Mouse (Mus musculus) T-cell, adult 66 days (primary cell): ENCODE results near the gene Tcp10a. TPM values are rescaled to one million over a fixed set of nuclear protein-coding genes. Genes with fewer than 3 reads are reported as not detected.

Experiments
- total RNA-seq, 2 experiments: library from RNA; stranded (reverse); gene quantifications; 3 replicates in 1 of 2; 4 replicates in 1 of 2; pipeline ENCODE4 v1.2.4; 2023

The Tcp10a gene
- total RNA-seq: under 1 TPM in 1 of 2 experiments, not detected in 1; 0.44 TPM

DNA sequence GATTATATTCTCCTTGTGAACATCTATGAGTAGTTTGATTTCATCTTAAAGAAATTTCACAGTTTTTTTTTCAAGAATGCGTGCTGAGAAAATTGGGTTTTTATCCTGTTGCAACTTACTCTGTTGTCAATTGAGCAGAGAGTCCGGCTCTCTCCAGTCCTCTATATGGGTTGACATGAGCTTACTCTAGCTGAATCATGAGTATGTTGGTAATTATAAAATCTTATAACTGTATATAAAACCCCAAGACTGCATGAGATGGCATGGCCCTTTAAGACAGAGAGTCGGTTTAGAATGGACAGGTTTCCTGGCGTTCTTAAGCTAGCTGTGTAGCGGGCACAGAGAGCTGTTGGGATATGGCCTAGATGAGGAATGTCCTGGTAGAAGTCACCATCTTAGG is at the start of gene Tcp10a:
Gene Tcp10a (plus strand): TSS at position 301 of the 400 bp plus-strand sequence.

DNA sequence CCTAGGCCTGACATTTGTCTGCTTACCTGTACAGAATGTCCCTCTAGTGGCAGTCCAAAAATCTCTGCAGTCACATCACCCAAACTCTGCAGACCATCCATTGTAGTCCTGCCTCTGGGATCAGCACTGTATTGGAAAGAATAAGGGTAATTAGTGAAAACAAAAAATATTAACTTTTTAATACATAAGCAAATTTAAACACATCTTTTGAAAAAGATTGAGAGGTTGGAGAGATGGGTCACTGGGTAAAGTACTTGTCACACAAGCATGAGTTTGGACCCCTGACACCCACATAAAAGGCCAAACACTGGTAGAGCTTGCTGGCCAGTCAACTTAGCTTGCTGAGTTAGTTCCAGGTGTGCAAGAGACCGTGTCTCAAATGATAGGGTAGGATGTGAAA is 28.1 kb downstream of the Tcp10a start, which contains the start of gene Ttll2:
Gene Ttll2 (minus strand): TSS at position 101 of the 400 bp plus-strand sequence.

DNA sequence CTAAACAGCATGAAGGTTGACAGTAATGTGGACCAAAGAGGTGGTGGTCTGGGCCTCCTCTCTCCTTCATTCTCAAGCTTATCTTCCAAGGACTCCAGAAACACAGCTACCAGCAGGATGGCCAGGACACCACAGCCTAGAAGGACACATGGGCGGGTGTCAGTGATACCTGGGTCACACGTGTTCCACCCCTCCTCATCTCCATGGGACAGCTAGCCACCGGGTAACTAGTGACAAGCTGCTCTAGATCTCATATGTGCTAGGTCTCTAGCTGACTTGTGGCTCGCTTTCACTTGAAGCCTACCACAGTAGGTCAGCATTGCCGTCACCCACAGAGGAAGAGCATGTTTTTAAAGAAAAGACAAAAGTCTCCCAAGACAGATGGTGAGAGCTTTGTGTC is 47.4 kb downstream of the Tcp10a start, which contains the start of gene Gm49630:
Gene Gm49630 (minus strand): TSS at position 101 of the 400 bp plus-strand sequence.

GRCm38 (mm10) chr17:7385364-7385763 is 60.9 kb downstream of the Tcp10a start, which contains the start of gene Unc93a2:
Unc93a2 (minus strand) TSS chr17:7385464.

Other genes starting within 250 kb of the Tcp10a start
- gene Rps6ka2, start 154.5 kb upstream of the Tcp10a start, total RNA-seq: 10 to 100 TPM in 1 of 2 experiments, 1 to 10 TPM in 1; 6.7 to 12.5 TPM
- gene Ttll2, start 28.1 kb downstream of the Tcp10a start, total RNA-seq: not detected
- gene Gm49630, start 47.3 kb downstream of the Tcp10a start, total RNA-seq: not detected
- not detected for gene Unc93a2, start 60.8 kb downstream of the Tcp10a start, total RNA-seq